Mouse (Mus musculus) heart, postnatal 36 days (tissue): ENCODE measurements around the gene Ggt7. TPM values are rescaled to one million over a fixed set of nuclear protein-coding genes. Genes with fewer than 3 reads are reported as not detected.
A peak's percentile ranks its signal among the peaks of the same experiment; 100 is the strongest.
"Not testable (repeated sequence)": the region's sequence is repeated elsewhere in the genome, so short reads cannot be mapped to it uniquely, and the experiment has no call there.

Experiments used
- DNase-seq, 2 experiments: peaks; one replicate each; pipeline ENCODE4 v3.0.0; 2021 to 2022
- intact Hi-C: fragments of 180-260 bp; cut with DNase I; formaldehyde crosslinking; loops from one replicate; pipeline ENCODE4 v1.15.1; 2025
- total RNA-seq, 2 experiments: library from RNA; stranded (reverse); gene quantifications; 2 replicates each; pipeline ENCODE4 v1.2.3; 2021

Gene Ggt7
- total RNA-seq = 1 to 10 TPM in 1 of 2 experiments, under 1 TPM in 1; 0.49 to 1.6 TPM

GRCm38 (mm10) chr2:155517455-155518423 is at the start of gene Ggt7, which contains the start of gene Acss2:
Gene Ggt7, minus strand, starts transcription at chr2:155518237.
Gene Acss2, plus strand, starts transcription at chr2:155517948.
- peak; percentile 97 to 98 for DNase-seq
- intact Hi-C loops = loop anchor here (2.0 kb wide), 1 partner anchor 247 kb away; no protein-coding TSS in a partner anchor

GRCm38 (mm10) chr2:155567751-155568150 is 49.7 kb upstream of the Ggt7 start:
- no peak for DNase-seq
- intact Hi-C loops = no loop called here

DNA sequence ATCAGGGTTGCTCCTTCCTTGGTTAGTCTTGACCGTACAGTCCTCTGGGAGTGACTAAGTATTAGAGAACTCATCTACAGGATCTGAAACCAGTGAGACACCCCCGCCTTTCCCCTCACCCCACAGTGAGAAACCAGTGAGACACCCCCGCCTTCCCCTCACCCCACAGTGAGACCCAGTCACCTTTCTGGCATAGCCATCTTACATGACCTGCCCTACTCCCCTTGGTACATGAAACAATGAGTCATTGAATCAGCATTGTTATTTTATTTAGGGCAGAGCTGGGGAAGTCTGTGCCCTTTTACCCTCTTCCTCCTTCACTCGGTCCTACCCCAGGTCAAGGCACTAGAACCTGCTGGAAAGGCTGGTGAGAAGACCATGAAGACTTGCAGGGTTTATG is 44.9 kb upstream of the Ggt7 start:
- intact Hi-C loops = no loop called here
- no peak for DNase-seq

DNA sequence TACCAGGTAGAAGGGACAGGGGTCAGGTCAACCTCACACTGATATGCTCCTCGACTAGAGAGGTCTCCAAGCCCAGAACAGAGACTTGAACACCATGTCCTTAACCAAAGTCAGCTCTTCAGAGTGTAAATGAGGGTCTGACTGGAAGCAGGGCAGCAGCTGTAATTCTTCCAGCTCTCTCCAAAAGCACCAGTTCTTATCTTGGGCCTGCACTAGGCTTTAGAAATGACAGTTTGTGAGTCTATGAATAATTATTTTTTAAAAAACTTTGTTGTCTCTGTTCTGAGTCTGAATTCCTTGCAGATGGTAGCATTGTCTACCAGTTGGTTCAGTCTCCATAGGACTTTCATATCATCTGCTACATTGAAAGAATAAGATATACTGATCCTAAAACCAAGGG is 44.2 kb upstream of the Ggt7 start:
- DNase-seq = no peak
- intact Hi-C loops = no loop called here

- no peak for DNase-seq
- intact Hi-C loops = no loop called here
Observed at GRCm38 (mm10) chr2:155554426-155554985, 36.5 kb upstream of the Ggt7 start.

DNA sequence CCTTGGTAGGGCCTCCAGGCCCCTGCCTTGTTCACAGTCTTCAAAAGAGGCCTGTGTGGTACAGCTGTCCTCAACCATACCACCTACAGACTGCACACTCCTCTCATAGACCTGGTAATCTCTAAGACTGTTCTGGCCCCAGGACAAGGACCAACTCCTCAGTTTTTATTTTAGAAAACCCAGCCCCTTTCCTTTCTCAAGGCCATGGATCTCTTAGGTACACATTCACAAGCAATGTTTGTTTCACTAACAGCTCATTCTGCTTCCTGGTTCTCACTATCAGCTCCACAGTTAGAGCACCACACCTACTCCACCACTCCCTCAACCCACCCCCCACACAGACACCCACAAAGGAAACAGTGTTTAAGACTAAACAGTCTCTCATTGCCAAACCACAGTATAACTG is 34.9 kb upstream of the Ggt7 start:
- intact Hi-C loops = no loop called here

GRCm38 (mm10) chr2:155552336-155552735 is 34.3 kb upstream of the Ggt7 start:
- no peak for DNase-seq
- intact Hi-C loops = no loop called here

More for the DNA sequence above, 34.9 kb upstream of the Ggt7 start:
- DNase-seq = no peak

GRCm38 (mm10) chr2:155546955-155547354 is 28.9 kb upstream of the Ggt7 start:
- DNase-seq = no peak
- intact Hi-C loops = no loop called here

- intact Hi-C loops = no loop called here
- peak; percentile 38 to 43 for DNase-seq
Observed at GRCm38 (mm10) chr2:155540822-155541458, 22.9 kb upstream of the Ggt7 start.

GRCm38 (mm10) chr2:155539696-155540095 is 21.7 kb upstream of the Ggt7 start:
- intact Hi-C loops = no loop called here
- no peak for DNase-seq

DNA sequence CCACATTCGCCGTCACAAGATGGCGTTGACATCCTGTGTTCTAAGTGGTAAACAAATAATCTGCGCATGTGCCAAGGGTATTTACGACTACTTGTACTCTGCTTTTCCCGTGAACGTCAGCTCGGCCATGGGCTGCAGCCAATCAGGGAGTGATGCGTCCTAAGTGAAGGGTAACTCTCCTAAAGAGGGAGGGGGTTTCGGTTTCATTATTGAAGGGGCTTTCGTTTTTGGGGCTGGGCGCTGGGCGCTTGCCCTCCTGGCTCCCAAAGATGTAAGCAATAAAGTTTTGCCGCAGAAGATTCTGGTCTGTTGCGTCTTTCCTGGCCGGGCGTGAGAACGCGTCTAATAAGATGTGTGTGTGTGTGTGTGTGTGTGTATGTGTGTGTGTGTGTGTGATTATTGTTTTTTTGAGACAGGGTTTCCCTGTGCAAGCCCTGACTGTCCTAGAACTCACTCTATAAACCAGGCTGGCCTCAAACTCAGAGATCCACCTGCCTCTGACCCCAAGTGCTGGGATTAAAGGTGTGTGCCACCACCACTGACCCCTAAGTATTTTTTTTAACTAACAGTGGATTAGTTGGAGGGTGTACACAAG is 20.5 kb upstream of the Ggt7 start:
- DNase-seq, intact Hi-C loops: not testable (repeated sequence)

- intact Hi-C loops = no loop called here
Observed at GRCm38 (mm10) chr2:155537761-155538462, 19.9 kb upstream of the Ggt7 start.

GRCm38 (mm10) chr2:155536292-155536691 is 18.3 kb upstream of the Ggt7 start:
- intact Hi-C loops = no loop called here
- no peak for DNase-seq

More at GRCm38 (mm10) chr2:155537761-155538462, 19.9 kb upstream of the Ggt7 start:
- DNase-seq = no peak

DNA sequence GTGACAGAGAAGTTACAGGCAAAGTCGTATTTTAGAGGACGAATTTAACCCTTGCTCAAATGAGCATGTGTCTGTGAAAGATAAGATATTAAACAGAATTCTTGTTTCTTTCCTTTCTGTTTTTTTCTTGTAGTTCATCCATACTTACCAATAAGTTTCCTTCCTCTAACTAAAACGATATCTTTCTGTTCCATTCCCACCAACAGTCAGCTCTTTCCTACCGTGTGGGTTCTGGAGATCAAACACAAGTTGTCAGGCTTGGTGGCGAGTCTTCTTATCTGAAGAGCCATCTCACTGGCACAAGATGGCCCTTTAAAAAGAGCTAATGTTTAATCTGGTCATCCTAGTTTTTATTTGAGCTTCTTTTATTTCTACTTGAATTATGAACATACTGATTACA is 9.3 kb upstream of the Ggt7 start:
- DNase-seq = no peak
- intact Hi-C loops = no loop called here

GRCm38 (mm10) chr2:155524378-155524777 is 6.3 kb upstream of the Ggt7 start:
- intact Hi-C loops = no loop called here
- no peak for DNase-seq

- DNase-seq = no peak
- intact Hi-C loops = no loop called here
Observed at GRCm38 (mm10) chr2:155523706-155524105, 5.7 kb upstream of the Ggt7 start.

DNA sequence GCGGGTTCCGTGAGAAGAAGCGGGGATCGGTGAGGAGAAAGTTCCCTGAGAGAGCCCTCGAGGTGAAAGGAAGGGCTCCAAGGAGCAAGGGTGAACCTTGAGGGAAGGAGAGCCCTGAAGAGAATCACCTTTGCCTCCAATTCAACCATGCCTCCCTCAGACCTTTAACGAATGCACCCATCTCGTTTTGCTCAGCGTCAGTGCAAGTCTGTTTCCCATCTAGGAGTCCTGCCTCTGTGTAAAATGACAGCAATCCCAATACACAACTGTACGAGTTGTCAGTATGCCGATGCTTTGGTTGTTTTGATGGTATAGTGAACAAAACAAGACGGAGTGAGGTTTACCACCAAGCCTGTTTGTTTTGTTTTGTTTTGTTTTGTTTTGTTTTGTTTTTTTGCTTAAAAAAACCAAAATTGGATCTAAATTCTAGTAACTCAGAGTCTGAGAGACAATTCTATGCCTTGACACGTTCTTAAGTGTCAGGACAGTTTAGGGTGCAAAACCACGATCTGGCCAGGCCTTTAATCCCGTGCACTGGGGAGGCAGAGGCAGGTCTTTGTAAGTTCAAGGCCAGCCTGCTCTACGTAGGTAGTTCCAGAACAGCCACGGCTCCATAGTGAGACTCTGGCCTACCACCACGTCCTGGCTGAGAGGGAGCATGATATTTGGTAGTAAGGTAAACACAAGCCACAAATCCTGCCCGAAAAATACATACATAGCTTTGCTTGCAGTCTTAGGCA is 664 bp upstream of the Ggt7 start:
- intact Hi-C loops = no loop called here

GRCm38 (mm10) chr2:155515941-155516340 is 2.1 kb downstream of the Ggt7 start:
- DNase-seq = peak; percentile 75 to 78
- intact Hi-C loops = loop anchor here (1.0 to 2.0 kb wide), 3 partner anchors 68 to 249 kb away; no protein-coding TSS in a partner anchor

More for the DNA sequence above, 664 bp upstream of the Ggt7 start:
- no peak for DNase-seq

GRCm38 (mm10) chr2:155514666-155515065 is 3.4 kb downstream of the Ggt7 start:
- intact Hi-C loops = no loop called here
- peak; percentile 68 to 69 for DNase-seq
